Mouse (Mus musculus) natural killer cell, adult 2 months (primary cell): ENCODE data around the gene Celsr3.

Experiments
- DNase-seq, 2 experiments: peaks; one replicate each; pipeline ENCODE4 v3.0.0; 2022; ENCODE audit warnings: low spot score in 2 of 2

Celsr3 gene

GRCm38 (mm10) chr9:108854241-108854696, 28.1 kb downstream of the Celsr3 start:
- peak; percentile 72 to 82 for DNase-seq

GRCm38 (mm10) chr9:108855335-108855734, 29.2 kb downstream of the Celsr3 start:
- no peak for DNase-seq

GRCm38 (mm10) chr9:108858792-108859527, 32.8 kb downstream of the Celsr3 start:
- no peak for DNase-seq
